Mouse (Mus musculus) gastrocnemius, adult 8-10 months (tissue): ENCODE results near the gene Grap. TPM values are rescaled to one million over a fixed set of nuclear protein-coding genes. Genes with fewer than 3 reads are reported as not detected.

ENCODE experiments used
- DNase-seq, 2 experiments: peaks; one replicate each; pipeline ENCODE4 v3.0.0; 2022; ENCODE audit warnings: low spot score in 2 of 2
- total RNA-seq, 4 experiments: library from RNA; stranded (reverse); gene quantifications; 2 replicates each; pipeline ENCODE4 v1.2.4; 2022

Gene Grap
- total RNA-seq, 4 experiments from 2014 or later: 2.2 to 3.7 (median 3.2) TPM

GRCm38 (mm10) chr11:61720636-61721035 is 67.6 kb downstream of the Grap start, which contains the start of gene Slc5a10:
Gene Slc5a10, minus strand, starts transcription at chr11:61720826.
- no peak for DNase-seq

GRCm38 (mm10) chr11:61722077-61722476 is 69.0 kb downstream of the Grap start:
- no peak for DNase-seq

Other genes with a start within 250 kb of the Grap start
- under 1 TPM in 1 of 4 experiments, not detected in 3; 0.08 TPM for gene Rnf112, start 199.1 kb upstream of the Grap start, total RNA-seq
- gene Mfap4, start 167.8 kb upstream of the Grap start, total RNA-seq: 1 to 10 TPM; 3.1 to 7.2 (median 4.4) TPM
- 1 to 10 TPM; 2.0 to 4.6 (median 2.3) TPM for gene Mapk7, start 158.9 kb upstream of the Grap start, total RNA-seq
- gene B9d1, start 148.1 kb upstream of the Grap start, total RNA-seq: 1 to 10 TPM; 2.9 to 7.2 (median 4.7) TPM
- 10 to 100 TPM; 18.3 to 23.2 (median 21.5) TPM for gene Epn2, start 73.6 kb upstream of the Grap start, total RNA-seq
- 1 to 10 TPM in 1 of 4 experiments, under 1 TPM in 3; 0.36 to 1.0 (median 0.77) TPM for gene Fam83g, start 30.8 kb downstream of the Grap start, total RNA-seq
- gene Slc5a10, start 67.6 kb downstream of the Grap start, total RNA-seq: not detected
- gene Prpsap2, start 108.8 kb downstream of the Grap start, total RNA-seq: 1 to 10 TPM; 4.9 to 7.0 (median 5.4) TPM
- 10 to 100 TPM; 73.2 to 92.6 (median 79.5) TPM for gene Ulk2, start 201.8 kb downstream of the Grap start, total RNA-seq